Mouse (Mus musculus): ENCODE results near the gene Olfr1274-ps. TPM values are rescaled to one million over a fixed set of nuclear protein-coding genes. Genes with fewer than 3 reads are reported as not detected.
"Not testable (repeated sequence)": the region's sequence is repeated elsewhere in the genome, so short reads cannot be mapped to it uniquely, and the experiment has no call there.

The Olfr1274-ps gene
- polyA plus RNA-seq, 1 experiment = not detected

GRCm38 (mm10) chr2:90440169-90440568 is 41.7 kb downstream of the Olfr1274-ps start:
- H3K27ac ChIP-seq (ENCODE audit: control insufficient read depth, insufficient read depth, low read length); H3K4me1 ChIP-seq (replicated peaks; ENCODE audit: control insufficient read depth, insufficient read depth, low read length); H3K36me3 ChIP-seq (ENCODE audit: control insufficient read depth, insufficient read depth, low read length); H3K4me3 ChIP-seq (ENCODE audit: control insufficient read depth, insufficient read depth, low read length); DNase-seq; H3K27me3 ChIP-seq (ENCODE audit: control insufficient read depth, insufficient read depth, low read length): not testable (repeated sequence)

- not testable (repeated sequence) for H3K4me3 ChIP-seq (ENCODE audit: control insufficient read depth, insufficient read depth, low read length); H3K4me1 ChIP-seq (replicated peaks; ENCODE audit: control insufficient read depth, insufficient read depth, low read length); H3K27ac ChIP-seq (ENCODE audit: control insufficient read depth, insufficient read depth, low read length); DNase-seq; H3K36me3 ChIP-seq (ENCODE audit: control insufficient read depth, insufficient read depth, low read length); H3K27me3 ChIP-seq (ENCODE audit: control insufficient read depth, insufficient read depth, low read length)
- 93% methylated on average over 4 of the region's 4 CpGs for WGBS
Observed at GRCm38 (mm10) chr2:90441811-90442210, 43.3 kb downstream of the Olfr1274-ps start.

- no peaks in the 10 kb centered on the region for H3K27me3 ChIP-seq (ENCODE audit: control insufficient read depth, insufficient read depth, low read length)
- no peaks in the 10 kb centered on the region for H3K36me3 ChIP-seq (ENCODE audit: control insufficient read depth, insufficient read depth, low read length)
- no peak overlapping the region for H3K4me3 ChIP-seq (ENCODE audit: control insufficient read depth, insufficient read depth, low read length)
- no peaks in the 10 kb centered on the region for H3K4me1 ChIP-seq (replicated peaks; ENCODE audit: control insufficient read depth, insufficient read depth, low read length)
- TF ChIP-seq CTCF (IDR thresholded peaks at IDR 0.05; ENCODE audit: borderline replicate concordance, control insufficient read depth, extremely low read depth, insufficient read depth, low read length, poor library complexity) = no peak
- TF ChIP-seq POLR2A (IDR thresholded peaks at IDR 0.05; ENCODE audit: control insufficient read depth, extremely low read depth, insufficient read depth, low read length, poor library complexity) = no peak
- no peak overlapping the region for H3K27ac ChIP-seq (ENCODE audit: control insufficient read depth, insufficient read depth, low read length)
- 91% methylated on average over 5 of the region's 5 CpGs for WGBS
- DNase-seq = no peak
Observed at GRCm38 (mm10) chr2:90443811-90444210, 45.3 kb downstream of the Olfr1274-ps start.

DNA sequence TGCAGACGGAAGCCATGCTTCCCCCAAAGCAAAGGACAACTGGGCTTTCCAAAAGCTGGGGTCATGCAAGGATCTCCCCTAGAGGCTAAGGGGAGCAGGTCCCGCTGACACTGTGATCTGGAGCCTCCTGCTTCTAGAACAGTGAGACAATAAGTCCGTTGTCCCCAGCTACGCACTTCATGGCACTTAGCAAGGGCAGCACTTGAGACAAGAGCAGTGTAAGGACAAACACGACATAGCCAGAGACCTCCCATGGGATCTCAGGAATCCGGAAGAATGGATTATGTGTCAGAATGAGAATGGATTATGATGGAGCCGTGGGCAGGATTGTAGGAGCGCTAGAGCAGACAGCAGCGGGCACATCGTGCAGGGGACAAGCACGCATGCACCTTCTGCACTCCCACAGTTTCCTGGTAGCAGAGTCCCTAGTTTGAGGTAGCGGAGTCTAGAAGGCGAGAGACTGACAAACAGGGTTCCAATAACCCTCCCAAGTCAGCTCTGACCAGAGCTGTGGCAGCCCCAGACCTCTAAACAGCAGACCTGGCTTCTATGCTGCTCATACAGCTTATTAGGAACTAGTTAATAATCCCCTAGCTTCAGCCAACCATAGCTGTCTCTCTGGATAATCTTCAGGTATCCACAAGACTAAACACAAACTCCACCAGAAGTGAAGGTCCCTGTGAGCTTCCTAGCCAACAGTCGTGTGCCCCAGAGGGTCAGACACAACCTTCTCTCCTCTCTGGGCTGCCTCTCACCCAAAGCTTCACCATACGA is 50.7 kb downstream of the Olfr1274-ps start:
- 97% methylated on average over 15 of the region's 15 CpGs for WGBS
- no peak for DNase-seq

DNA sequence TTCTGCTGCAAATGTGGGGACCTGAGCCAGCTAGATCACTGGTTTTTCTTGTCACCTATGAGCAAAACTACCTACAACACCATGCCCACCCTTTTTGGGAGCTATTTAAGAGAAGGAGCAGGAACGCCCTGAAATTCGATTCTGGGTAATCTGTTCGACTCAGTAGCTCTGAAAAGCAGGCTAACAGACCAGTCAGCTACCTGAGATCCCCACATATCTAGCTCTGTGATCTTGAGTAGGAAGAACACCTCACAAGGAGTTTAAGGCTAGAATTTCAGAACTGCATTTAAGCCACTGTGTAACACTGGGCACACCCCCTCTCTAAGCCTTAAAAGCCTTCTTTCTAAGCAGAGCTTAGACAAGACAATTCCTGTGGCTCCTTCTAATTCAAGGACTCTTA is 53.9 kb downstream of the Olfr1274-ps start:
- H3K36me3 ChIP-seq (ENCODE audit: control insufficient read depth, insufficient read depth, low read length) = no peaks in the 10 kb centered on the region
- no peak overlapping the region for H3K27ac ChIP-seq (ENCODE audit: control insufficient read depth, insufficient read depth, low read length)
- H3K4me1 ChIP-seq (replicated peaks; ENCODE audit: control insufficient read depth, insufficient read depth, low read length) = peaks cover under 1% of the 10 kb centered on the region
- no peak for TF ChIP-seq CTCF (IDR thresholded peaks at IDR 0.05; ENCODE audit: borderline replicate concordance, control insufficient read depth, extremely low read depth, insufficient read depth, low read length, poor library complexity)
- TF ChIP-seq POLR2A (IDR thresholded peaks at IDR 0.05; ENCODE audit: control insufficient read depth, extremely low read depth, insufficient read depth, low read length, poor library complexity) = no peak
- WGBS = 97% methylated on average over 3 of the region's 3 CpGs
- H3K27me3 ChIP-seq (ENCODE audit: control insufficient read depth, insufficient read depth, low read length) = no peaks in the 10 kb centered on the region
- H3K4me3 ChIP-seq (ENCODE audit: control insufficient read depth, insufficient read depth, low read length) = no peak overlapping the region
- DNase-seq = no peak

More for the DNA sequence above, 50.7 kb downstream of the Olfr1274-ps start:
- H3K4me3 ChIP-seq (ENCODE audit: control insufficient read depth, insufficient read depth, low read length) = no peak overlapping the region
- no peaks in the 10 kb centered on the region for H3K4me1 ChIP-seq (replicated peaks; ENCODE audit: control insufficient read depth, insufficient read depth, low read length)
- no peak for TF ChIP-seq POLR2A (IDR thresholded peaks at IDR 0.05; ENCODE audit: control insufficient read depth, extremely low read depth, insufficient read depth, low read length, poor library complexity)
- no peak for TF ChIP-seq CTCF (IDR thresholded peaks at IDR 0.05; ENCODE audit: borderline replicate concordance, control insufficient read depth, extremely low read depth, insufficient read depth, low read length, poor library complexity)
- H3K27ac ChIP-seq (ENCODE audit: control insufficient read depth, insufficient read depth, low read length) = no peak overlapping the region
- H3K36me3 ChIP-seq (ENCODE audit: control insufficient read depth, insufficient read depth, low read length) = no peaks in the 10 kb centered on the region
- H3K27me3 ChIP-seq (ENCODE audit: control insufficient read depth, insufficient read depth, low read length) = no peaks in the 10 kb centered on the region

Other genes starting within 250 kb of the Olfr1274-ps start
- gene Olfr1270, start 245.6 kb upstream of the Olfr1274-ps start, polyA plus RNA-seq (2012; rRNA removed) = not detected in 2 replicates
- gene Olfr1506, start 174.2 kb upstream of the Olfr1274-ps start, polyA plus RNA-seq (2012; rRNA removed) = not detected in 2 replicates
- gene Olfr142, start 141.1 kb upstream of the Olfr1274-ps start, polyA plus RNA-seq (2012; rRNA removed) = not detected in 2 replicates
- gene Olfr1271, start 127.7 kb upstream of the Olfr1274-ps start, polyA plus RNA-seq (2012; rRNA removed) = not detected in 2 replicates
- gene Olfr1272, start 105.8 kb upstream of the Olfr1274-ps start, polyA plus RNA-seq (2012; rRNA removed) = not detected in 2 replicates
- not detected in 2 replicates for gene Gm13769, start 76.5 kb upstream of the Olfr1274-ps start, polyA plus RNA-seq (2012; rRNA removed)
- 5.0 and 6.5 TPM in 2 replicates for gene Ptprj, start 182.0 kb downstream of the Olfr1274-ps start, polyA plus RNA-seq (2012; rRNA removed)